Mouse (Mus musculus) liver, adult 2 months (tissue): ENCODE measurements around the gene Aspscr1.

Source experiments
- CTCF ChIP-seq: fragments of 200-500 bp; IDR thresholded peaks from 2 replicates; pipeline ENCODE4 v1.5.1; 2011; ENCODE audit warnings: low read depth, low read length, control low read depth
- POLR2A ChIP-seq: fragments of 200-500 bp; IDR thresholded peaks from 2 replicates; pipeline ENCODE4 v1.6.1; 2011; ENCODE audit warnings: low read length, control low read depth; ENCODE audit not compliant: insufficient read depth; ENCODE audit errors: extremely low read depth

DNA sequence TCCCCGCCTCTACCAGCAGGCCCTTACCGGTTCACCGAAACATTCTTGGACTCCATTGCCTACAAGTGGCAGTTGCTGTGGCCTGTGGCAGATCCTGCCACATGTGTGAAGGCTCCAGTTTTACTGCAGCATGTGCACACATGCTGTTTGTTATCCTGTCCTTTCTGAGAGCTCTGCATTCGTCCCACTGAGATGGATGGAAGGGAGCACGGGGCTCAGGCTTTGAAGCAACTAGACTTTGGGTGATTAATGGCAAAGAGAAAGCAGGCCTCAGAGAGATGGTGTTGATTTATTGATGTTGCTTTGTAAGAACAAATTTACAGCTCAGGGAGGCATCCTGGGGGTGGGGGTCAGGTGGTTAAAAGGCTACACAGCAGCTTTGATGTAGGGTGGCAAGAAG lies 37.9 kb downstream of the Aspscr1 start:
- TF ChIP-seq CTCF (no peak), POLR2A (no peak)
